Mouse (Mus musculus): ENCODE data around the gene Rasgrf1.

- TF ChIP-seq CTCF (IDR thresholded peaks at IDR 0.05; ENCODE audit: insufficient read depth, low read depth, low read length) (no peak), POLR2A (IDR thresholded peaks at IDR 0.05; ENCODE audit: insufficient read depth, low read depth, low read length) (no peak)
Observed at GRCm38 (mm10) chr9:89874434-89874833, 35.3 kb upstream of the Rasgrf1 start.

All from olfactory bulb, adult 2 months (tissue).